Mouse (Mus musculus): ENCODE measurements around the gene Atf7ip. TPM values are rescaled to one million over a fixed set of nuclear protein-coding genes. Genes with fewer than 3 reads are reported as not detected.

Gene Atf7ip
- polyA plus RNA-seq, 1 experiment from 2014 or later, result 46.7 TPM

GRCm38 (mm10) chr6:136470321-136471230 is 35.4 kb upstream of the Atf7ip start:
- peaks cover 81% of the 10 kb centered on the region for H3K4me1 ChIP-seq
- under 1% methylated on average over 28 of the region's 31 CpGs for WGBS
- H3K9me3 ChIP-seq, result peaks cover 9% of the 10 kb centered on the region; the same call in 1 of the 2 replicates
- peak; percentile 95 for DNase-seq (ENCODE audit: extremely low spot score, low spot score)
- H3K36me3 ChIP-seq (replicated peaks), result no peaks in the 10 kb centered on the region
- H3K27me3 ChIP-seq (ENCODE audit: poor library complexity, severe bottlenecking), result no peaks in the 10 kb centered on the region
- H3K27ac ChIP-seq, result peak overlapping the region; percentile 95
- peak overlapping the region; percentile 31 for H3K4me3 ChIP-seq

- Histone ChIP-seq H3K9me3 (0 out of 2 replicates have a peak, but pooled peaks cover 8% of the 10 kb centered on the region), H3K27me3 (ENCODE audit: poor library complexity, severe bottlenecking) (no peaks in the 10 kb centered on the region), H3K4me3 (no peak overlapping the region), H3K36me3 (replicated peaks) (no peaks in the 10 kb centered on the region), H3K4me1 (peaks cover 77% of the 10 kb centered on the region), H3K27ac (peak overlapping the region; percentile 95)
- WGBS, result 30% methylated on average over 5 of the region's 5 CpGs
- DNase-seq (ENCODE audit: extremely low spot score, low spot score), result no peak
Measured at GRCm38 (mm10) chr6:136471601-136472000, 34.4 kb upstream of the Atf7ip start.

DNA sequence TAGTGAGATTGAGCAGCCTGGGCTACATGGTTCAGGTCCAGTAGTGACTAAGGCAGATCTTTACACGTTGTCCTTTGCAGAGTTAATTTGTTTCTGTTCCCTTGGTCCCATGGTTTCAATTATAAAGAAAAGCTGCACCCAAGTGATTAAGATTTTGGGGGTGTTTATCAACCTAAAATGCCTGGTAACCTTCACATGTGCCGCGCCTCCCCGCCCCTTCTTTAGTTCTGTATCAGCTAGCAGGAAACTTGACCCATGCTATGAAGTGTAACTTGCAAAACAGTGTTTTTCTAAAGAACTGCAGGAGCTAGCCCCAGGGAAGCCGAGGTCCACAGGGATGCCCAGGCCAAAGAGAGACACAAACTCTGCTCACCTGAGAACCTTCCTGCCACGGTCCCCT is 33.2 kb upstream of the Atf7ip start:
- H3K36me3 ChIP-seq (replicated peaks), result no peaks in the 10 kb centered on the region
- H3K4me3 ChIP-seq, result no peak overlapping the region
- H3K27me3 ChIP-seq (ENCODE audit: poor library complexity, severe bottlenecking), result no peaks in the 10 kb centered on the region
- 60% methylated on average over 6 of the region's 6 CpGs for WGBS
- peaks cover 70% of the 10 kb centered on the region for H3K4me1 ChIP-seq
- DNase-seq (ENCODE audit: extremely low spot score, low spot score), result no peak
- H3K9me3 ChIP-seq, result 0 out of 2 replicates have a peak, but pooled peaks cover 8% of the 10 kb centered on the region
- peak overlapping the region; percentile 95 for H3K27ac ChIP-seq

DNA sequence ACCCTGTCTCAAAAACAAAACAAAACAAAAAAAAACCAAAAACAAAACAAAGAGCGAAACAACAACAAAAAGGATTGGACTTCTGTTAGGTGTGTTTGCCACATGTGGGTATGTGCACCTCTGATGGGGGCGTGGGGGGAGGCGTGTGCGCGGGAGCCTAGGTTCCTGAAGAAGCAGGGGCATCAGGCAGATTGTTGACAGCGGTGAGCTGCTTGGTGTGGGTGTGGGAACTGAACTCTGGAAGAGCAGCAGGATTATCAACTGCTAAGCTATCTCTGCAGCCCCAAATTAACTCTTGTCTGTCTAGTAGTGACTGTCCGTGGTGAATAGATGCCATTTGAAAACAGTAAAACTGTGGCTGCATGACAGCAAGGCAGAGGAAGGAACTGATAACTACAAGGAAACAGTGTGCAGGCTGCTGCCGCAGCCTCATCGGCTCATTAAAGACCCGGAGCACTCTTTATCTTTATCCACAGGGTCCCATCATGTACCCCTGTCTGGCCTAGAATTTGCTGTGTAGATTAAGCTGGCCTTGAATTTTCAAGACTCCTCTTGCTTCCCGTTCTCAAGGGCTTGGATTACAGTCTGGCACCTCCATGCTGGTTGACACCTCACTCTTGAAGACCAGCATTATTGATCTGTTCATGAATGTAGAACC is 32.4 kb upstream of the Atf7ip start:
- Histone ChIP-seq H3K36me3 (replicated peaks) (no peaks in the 10 kb centered on the region), H3K4me3 (no peak overlapping the region), H3K4me1 (peaks cover 63% of the 10 kb centered on the region), H3K9me3 (0 out of 2 replicates have a peak, but pooled peaks cover 8% of the 10 kb centered on the region), H3K27ac (peak overlapping the region; percentile 83), H3K27me3 (ENCODE audit: poor library complexity, severe bottlenecking) (no peaks in the 10 kb centered on the region)
- DNase-seq (ENCODE audit: extremely low spot score, low spot score), result no peak
- 77% methylated on average over 11 of the region's 11 CpGs for WGBS

- no peaks in the 10 kb centered on the region for H3K9me3 ChIP-seq
- peak overlapping the region; percentile 83 for H3K27ac ChIP-seq
- no peak for DNase-seq (ENCODE audit: extremely low spot score, low spot score)
- no peak overlapping the region for H3K4me3 ChIP-seq
- H3K27me3 ChIP-seq (ENCODE audit: poor library complexity, severe bottlenecking), result no peaks in the 10 kb centered on the region
- 25% methylated on average over 6 of the region's 6 CpGs for WGBS
- no peaks in the 10 kb centered on the region for H3K36me3 ChIP-seq (replicated peaks)
- H3K4me1 ChIP-seq, result peaks cover 46% of the 10 kb centered on the region
Measured at GRCm38 (mm10) chr6:136475171-136475860, 30.7 kb upstream of the Atf7ip start.

- Histone ChIP-seq H3K4me1 (peaks cover 20% of the 10 kb centered on the region), H3K9me3 (peaks cover 9% of the 10 kb centered on the region), H3K4me3 (no peak overlapping the region), H3K27ac (no peak overlapping the region), H3K27me3 (ENCODE audit: poor library complexity, severe bottlenecking) (no peaks in the 10 kb centered on the region), H3K36me3 (replicated peaks) (no peaks in the 10 kb centered on the region; the same call in 1 of the 2 replicates)
- DNase-seq (ENCODE audit: extremely low spot score, low spot score), result no peak
- WGBS, result 95% methylated on average over 1 of the region's 1 CpGs
Measured at GRCm38 (mm10) chr6:136477878-136478277, 28.1 kb upstream of the Atf7ip start.

DNA sequence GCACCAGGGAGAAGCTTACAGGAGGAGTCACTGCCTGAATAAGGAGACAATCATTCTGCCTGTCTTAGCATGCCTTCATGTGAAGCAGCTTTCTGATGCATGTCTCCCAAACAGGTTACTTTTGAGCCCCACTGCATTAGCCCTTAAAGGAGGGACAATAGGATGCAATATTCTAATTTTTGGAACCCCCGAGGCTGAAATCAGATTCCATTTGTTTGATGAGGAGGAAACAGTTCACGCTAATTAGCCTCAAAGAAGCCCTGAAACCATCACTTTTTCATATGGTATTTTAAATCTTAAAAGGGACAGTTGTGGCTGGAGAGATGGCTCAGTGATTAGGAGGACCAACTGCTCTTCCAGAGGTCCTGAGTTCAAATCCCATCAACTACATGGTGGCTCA is 22.4 kb upstream of the Atf7ip start:
- Histone ChIP-seq H3K4me3 (no peak overlapping the region), H3K9me3 (peaks cover 17% of the 10 kb centered on the region), H3K27me3 (ENCODE audit: poor library complexity, severe bottlenecking) (peaks cover 11% of the 10 kb centered on the region), H3K4me1 (peaks cover 14% of the 10 kb centered on the region), H3K27ac (no peak overlapping the region), H3K36me3 (replicated peaks) (no peaks in the 10 kb centered on the region; the same call in 1 of the 2 replicates)
- WGBS, result 81% methylated on average over 2 of the region's 2 CpGs
- DNase-seq (ENCODE audit: extremely low spot score, low spot score), result no peak

GRCm38 (mm10) chr6:136484093-136484492 is 21.9 kb upstream of the Atf7ip start:
- H3K9me3 ChIP-seq, result peaks cover 18% of the 10 kb centered on the region
- no peaks in the 10 kb centered on the region; the same call in 1 of the 2 replicates for H3K36me3 ChIP-seq (replicated peaks)
- no peak overlapping the region for H3K27ac ChIP-seq
- H3K4me1 ChIP-seq, result peaks cover 14% of the 10 kb centered on the region
- no peak overlapping the region for H3K4me3 ChIP-seq
- DNase-seq (ENCODE audit: extremely low spot score, low spot score), result no peak
- WGBS, result 93% methylated on average over 3 of the region's 3 CpGs
- H3K27me3 ChIP-seq (ENCODE audit: poor library complexity, severe bottlenecking), result peaks cover 11% of the 10 kb centered on the region

GRCm38 (mm10) chr6:136486166-136486565 is 19.8 kb upstream of the Atf7ip start:
- Histone ChIP-seq H3K27ac (no peak overlapping the region), H3K36me3 (replicated peaks) (no peaks in the 10 kb centered on the region), H3K27me3 (ENCODE audit: poor library complexity, severe bottlenecking) (peaks cover 11% of the 10 kb centered on the region), H3K4me3 (no peak overlapping the region), H3K9me3 (peaks cover 12% of the 10 kb centered on the region), H3K4me1 (peaks cover 17% of the 10 kb centered on the region)
- DNase-seq (ENCODE audit: extremely low spot score, low spot score), result no peak
- 59% methylated on average over 4 of the region's 4 CpGs for WGBS

GRCm38 (mm10) chr6:136486801-136487553 is 19.0 kb upstream of the Atf7ip start:
- no peaks in the 10 kb centered on the region for H3K36me3 ChIP-seq (replicated peaks)
- H3K4me1 ChIP-seq, result peaks cover 17% of the 10 kb centered on the region
- H3K27me3 ChIP-seq (ENCODE audit: poor library complexity, severe bottlenecking), result peaks cover 11% of the 10 kb centered on the region
- DNase-seq (ENCODE audit: extremely low spot score, low spot score), result no peak
- H3K9me3 ChIP-seq, result peaks cover 9% of the 10 kb centered on the region; the same call in 1 of the 2 replicates
- peak overlapping the region; percentile 36 for H3K4me3 ChIP-seq
- WGBS, result 46% methylated on average over 36 of the region's 36 CpGs
- peak overlapping the region; percentile 67; the same call in 1 of the 2 replicates for H3K27ac ChIP-seq

- peaks cover 9% of the 10 kb centered on the region; the same call in 1 of the 2 replicates for H3K9me3 ChIP-seq
- H3K27ac ChIP-seq, result 0 out of 2 replicates have a peak overlapping the region, but pooled peaks have one; percentile 67
- no peak overlapping the region for H3K4me3 ChIP-seq
- WGBS, result 84% methylated on average over 1 of the region's 1 CpGs
- peaks cover 11% of the 10 kb centered on the region for H3K27me3 ChIP-seq (ENCODE audit: poor library complexity, severe bottlenecking)
- DNase-seq (ENCODE audit: extremely low spot score, low spot score), result no peak
- H3K4me1 ChIP-seq, result peaks cover 17% of the 10 kb centered on the region
- no peaks in the 10 kb centered on the region for H3K36me3 ChIP-seq (replicated peaks)
Measured at GRCm38 (mm10) chr6:136487554-136487950, 18.4 kb upstream of the Atf7ip start.

DNA sequence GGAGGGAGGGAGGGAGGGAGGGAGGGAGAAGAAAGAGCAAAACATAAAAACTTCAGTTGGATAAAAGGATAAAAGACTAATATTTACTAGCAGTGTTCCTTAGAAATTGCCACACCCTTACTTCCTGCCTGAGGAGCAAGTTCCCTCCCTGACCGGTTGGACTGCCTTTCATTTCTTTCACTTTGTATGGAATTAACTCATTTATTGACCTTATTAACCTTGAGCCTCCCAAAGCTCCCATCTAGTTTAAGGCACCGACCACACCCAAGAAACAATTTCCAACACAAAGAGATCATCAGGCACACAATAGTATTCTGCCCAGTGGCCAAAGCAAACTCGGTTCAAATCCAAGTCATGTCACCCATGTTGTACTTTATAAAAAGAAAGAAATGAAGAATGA is 16.1 kb upstream of the Atf7ip start:
- H3K27ac ChIP-seq, result no peak overlapping the region
- peaks cover 17% of the 10 kb centered on the region for H3K4me1 ChIP-seq
- WGBS, result 79% methylated on average over 3 of the region's 3 CpGs

More for the DNA sequence above, 16.1 kb upstream of the Atf7ip start:
- no peaks in the 10 kb centered on the region for H3K36me3 ChIP-seq (replicated peaks)
- H3K4me3 ChIP-seq, result no peak overlapping the region
- DNase-seq (ENCODE audit: extremely low spot score, low spot score), result no peak
- peaks cover 11% of the 10 kb centered on the region for H3K27me3 ChIP-seq (ENCODE audit: poor library complexity, severe bottlenecking)
- H3K9me3 ChIP-seq, result 0 out of 2 replicates have a peak, but pooled peaks cover 4% of the 10 kb centered on the region

Data from forebrain, embryonic 10.5 days (tissue).